Mouse (Mus musculus) spleen, adult 2 months (tissue): ENCODE data around the gene Kcnj2. TPM values are rescaled to one million over a fixed set of nuclear protein-coding genes. Genes with fewer than 3 reads are reported as not detected.

ENCODE experiments used
- DNase-seq, 2 experiments: peaks; one replicate each; pipeline versions ENCODE4 v3.0.0 to v3.0.0-alpha.2; 2012 to 2021; ENCODE audit warnings: low spot score in 2 of 2, low read depth in 1 of 2
- H3K27ac ChIP-seq: fragments of 200-500 bp; 2 replicates; pipeline ENCODE4 v1.5.1; 2012; ENCODE audit warnings: low read length, inconsistent platforms; ENCODE audit not compliant: insufficient read depth
- H3K27me3 ChIP-seq: fragments of 200-500 bp; 2 replicates; pipeline ENCODE4 v1.6.1; 2012; ENCODE audit warnings: mild to moderate bottlenecking, moderate library complexity, low read length, inconsistent platforms; ENCODE audit not compliant: control insufficient read depth, insufficient read depth
- H3K36me3 ChIP-seq: fragments of 200-500 bp; 2 replicates; pipeline ENCODE4 v1.6.1; 2012; ENCODE audit warnings: mild to moderate bottlenecking, low read length, inconsistent platforms; ENCODE audit not compliant: control insufficient read depth, insufficient read depth
- H3K4me1 ChIP-seq: fragments of 200-500 bp; 2 replicates; pipeline ENCODE4 v1.6.1; 2011; ENCODE audit warnings: inconsistent platforms; ENCODE audit not compliant: control insufficient read depth, insufficient read depth, insufficient read length
- H3K4me3 ChIP-seq: fragments of 200-500 bp; 2 replicates; pipeline ENCODE4 v1.5.1; 2011; ENCODE audit warnings: mild to moderate bottlenecking, inconsistent platforms; ENCODE audit not compliant: insufficient read depth, insufficient read length; ENCODE audit errors: extremely low read depth
- CTCF ChIP-seq: fragments of 200-500 bp; IDR thresholded peaks from 2 replicates; pipeline ENCODE4 v1.5.1; 2011; ENCODE audit warnings: mild to moderate bottlenecking, inconsistent platforms; ENCODE audit not compliant: insufficient read depth, insufficient read length, insufficient replicate concordance; ENCODE audit errors: extremely low read depth
- POLR2A ChIP-seq: fragments of 200-500 bp; IDR thresholded peaks from 2 replicates; pipeline ENCODE4 v1.6.1; 2011; ENCODE audit warnings: low read depth, low read length, inconsistent platforms
- WGBS: fragments of 180-500 bp; shearing (Covaris S2); methylation state at CpG from one replicate; pipeline ENCODE4 v1.1.7; 2018; 5-methylcytosine and 5-hydroxymethylcytosine counted together
- polyA plus RNA-seq: library from polyadenylated mRNA; depleted of rRNA; stranded (reverse); fragments of >200 nt; gene quantifications from 2 replicates; pipeline ENCODE4 v1.2.3, GENCODE M21; 2012

Gene Kcnj2
- polyA plus RNA-seq, 1 experiment, result 0.55 TPM

DNA sequence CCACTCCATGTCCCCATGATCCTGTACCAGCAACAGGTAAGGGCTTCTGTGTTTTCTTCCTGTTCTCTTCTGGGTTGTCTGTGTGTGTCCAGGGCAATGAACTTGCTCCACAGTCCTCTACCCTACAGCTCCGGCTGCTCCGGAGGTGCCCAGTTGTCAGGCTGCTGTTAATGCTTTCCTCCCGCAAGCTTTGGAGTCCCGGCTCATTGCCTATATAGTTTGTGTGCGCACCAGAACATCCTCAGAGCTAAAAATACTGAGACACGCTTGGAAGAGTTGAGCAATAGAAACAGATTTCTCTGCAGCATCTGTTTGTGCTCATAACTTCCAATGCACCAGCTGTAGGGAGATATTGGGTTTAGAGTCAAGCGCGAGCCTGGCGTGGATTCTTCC lies 331 bp downstream of the Kcnj2 start:
- TF ChIP-seq CTCF (no peak), POLR2A (no peak)
- WGBS, result 1% methylated on average over 9 of the region's 9 CpGs
- peaks cover 4% of the 10 kb centered on the region; the same call in 1 of the 2 replicates for H3K4me1 ChIP-seq
- H3K4me3 ChIP-seq, result peak overlapping the region; percentile 79
- no peaks in the 10 kb centered on the region for H3K27me3 ChIP-seq
- no peaks in the 10 kb centered on the region for H3K36me3 ChIP-seq
- no peak overlapping the region for H3K27ac ChIP-seq
- no peak for DNase-seq

DNA sequence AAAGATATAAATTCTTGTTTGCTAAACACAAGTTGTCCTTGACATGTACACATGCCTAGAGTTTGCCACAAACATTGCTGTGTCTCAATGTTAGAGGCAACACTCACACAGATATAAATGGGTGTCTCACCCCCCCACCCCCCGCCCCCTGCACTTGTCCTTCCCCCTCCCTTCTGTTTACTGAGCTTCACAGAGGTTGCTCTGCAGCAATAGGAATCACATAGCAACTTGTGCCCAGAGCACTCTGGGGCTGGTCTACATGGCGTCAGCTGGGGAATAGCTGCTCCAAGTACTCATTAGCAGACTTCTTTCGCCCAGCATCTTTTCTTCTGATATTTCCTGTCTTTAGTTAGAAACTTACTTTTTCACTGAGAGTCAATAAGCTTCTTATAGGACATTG lies 1.8 kb downstream of the Kcnj2 start:
- WGBS, result 87% methylated on average over 3 of the region's 3 CpGs
- H3K27me3 ChIP-seq, result no peaks in the 10 kb centered on the region
- no peak overlapping the region for H3K4me3 ChIP-seq
- no peak for DNase-seq
- no peak for TF ChIP-seq CTCF
- TF ChIP-seq POLR2A, result no peak
- no peak overlapping the region for H3K27ac ChIP-seq
- no peaks in the 10 kb centered on the region for H3K36me3 ChIP-seq
- peaks cover 4% of the 10 kb centered on the region; the same call in 1 of the 2 replicates for H3K4me1 ChIP-seq

DNA sequence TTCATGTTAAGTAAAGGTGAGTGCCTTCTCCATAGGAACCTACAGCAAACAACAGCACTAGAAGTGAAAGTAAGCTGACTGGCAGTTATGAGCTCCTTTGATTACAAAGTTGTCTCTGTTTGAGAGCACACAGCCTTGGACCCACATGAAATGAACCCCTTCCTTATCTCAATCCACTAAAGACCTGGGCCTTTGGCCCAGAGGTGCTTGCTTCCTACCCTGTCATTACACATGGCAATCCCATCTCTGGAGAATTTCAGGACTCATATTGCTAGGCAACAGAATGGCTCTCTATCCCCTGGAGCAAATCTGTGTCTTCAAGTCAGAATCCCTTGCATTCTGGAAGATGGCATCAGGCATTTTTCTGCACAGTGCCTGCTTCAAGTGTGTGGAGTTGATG lies 4.5 kb downstream of the Kcnj2 start:
- H3K36me3 ChIP-seq, result no peaks in the 10 kb centered on the region
- no peak overlapping the region for H3K27ac ChIP-seq
- H3K4me3 ChIP-seq, result no peak overlapping the region
- peaks cover 4% of the 10 kb centered on the region; the same call in 1 of the 2 replicates for H3K4me1 ChIP-seq
- H3K27me3 ChIP-seq, result no peaks in the 10 kb centered on the region
- TF ChIP-seq CTCF (no peak), POLR2A (no peak)
- DNase-seq, result no peak

DNA sequence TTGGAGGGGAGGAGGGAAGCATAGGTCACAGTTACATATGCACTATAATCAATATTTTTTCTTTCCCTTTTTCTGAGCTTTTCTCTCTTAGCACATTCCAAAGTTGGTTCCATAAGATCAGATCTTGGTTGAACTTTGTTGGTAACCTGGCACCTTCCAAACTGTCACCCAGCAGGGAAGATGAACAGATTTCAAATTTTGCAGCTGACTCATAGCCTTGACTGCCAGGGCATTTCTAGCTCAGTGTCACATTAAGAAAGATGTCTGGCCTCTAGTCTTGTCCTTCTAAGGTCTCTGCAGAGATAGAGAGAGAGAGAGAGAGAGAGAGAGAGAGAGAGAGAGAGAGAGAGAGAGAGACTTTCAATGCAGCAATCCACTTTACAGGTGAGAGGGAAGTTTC lies 8.2 kb downstream of the Kcnj2 start:
- H3K27ac ChIP-seq, result no peak overlapping the region
- DNase-seq, result no peak
- no peaks in the 10 kb centered on the region for H3K27me3 ChIP-seq
- H3K4me3 ChIP-seq, result no peak overlapping the region
- H3K36me3 ChIP-seq, result no peaks in the 10 kb centered on the region
- TF ChIP-seq CTCF (no peak), POLR2A (no peak)
- H3K4me1 ChIP-seq, result no peaks in the 10 kb centered on the region

DNA sequence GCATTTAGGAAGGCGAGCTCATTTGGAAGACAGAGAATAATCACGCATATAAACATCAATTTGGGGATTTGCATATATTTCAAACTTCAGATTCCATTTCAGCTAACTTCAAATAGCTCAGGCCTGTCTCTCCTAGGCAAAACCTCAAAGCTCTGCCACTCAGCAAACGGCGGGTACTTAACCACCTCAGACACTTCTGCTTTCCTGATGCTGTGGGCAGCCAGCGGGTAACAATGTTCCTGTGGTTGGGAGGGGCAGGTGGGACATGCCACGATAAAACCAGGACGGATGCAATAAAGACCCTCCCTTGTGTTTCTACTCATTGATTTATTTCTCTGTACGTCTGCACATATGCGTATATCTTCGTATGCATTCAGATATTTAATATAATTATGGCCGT lies 12.1 kb downstream of the Kcnj2 start:
- Histone ChIP-seq H3K27me3 (no peaks in the 10 kb centered on the region), H3K27ac (no peak overlapping the region), H3K4me3 (no peak overlapping the region), H3K4me1 (no peaks in the 10 kb centered on the region), H3K36me3 (no peaks in the 10 kb centered on the region)
- DNase-seq, result no peak
- TF ChIP-seq POLR2A (no peak), CTCF (no peak)
- WGBS, result 20% methylated on average over 11 of the region's 11 CpGs

DNA sequence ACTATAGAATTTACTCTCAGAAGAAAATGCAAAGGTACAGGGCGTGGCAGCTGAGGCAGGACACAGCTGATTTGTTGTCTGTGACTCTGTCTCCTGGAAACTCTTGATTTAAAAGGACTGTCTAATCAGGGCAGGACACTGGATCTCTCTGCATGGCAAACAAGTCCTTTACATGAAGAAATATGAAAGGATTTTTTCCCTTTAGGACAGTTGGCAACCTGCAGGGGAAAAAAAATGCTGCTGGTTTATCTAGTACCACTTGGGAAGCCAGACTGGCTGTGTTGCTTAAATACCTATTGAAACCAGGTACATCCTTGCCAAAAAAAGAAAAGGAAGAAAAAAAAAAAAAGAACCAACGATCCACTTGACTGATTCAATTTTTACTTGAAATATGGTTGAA lies 17.0 kb downstream of the Kcnj2 start:
- Histone ChIP-seq H3K36me3 (no peaks in the 10 kb centered on the region), H3K4me1 (no peaks in the 10 kb centered on the region), H3K27ac (no peak overlapping the region), H3K27me3 (no peaks in the 10 kb centered on the region), H3K4me3 (no peak overlapping the region)
- no peak for DNase-seq
- TF ChIP-seq CTCF, result no peak
- no peak for TF ChIP-seq POLR2A
- 63% methylated on average over 2 of the region's 2 CpGs for WGBS

DNA sequence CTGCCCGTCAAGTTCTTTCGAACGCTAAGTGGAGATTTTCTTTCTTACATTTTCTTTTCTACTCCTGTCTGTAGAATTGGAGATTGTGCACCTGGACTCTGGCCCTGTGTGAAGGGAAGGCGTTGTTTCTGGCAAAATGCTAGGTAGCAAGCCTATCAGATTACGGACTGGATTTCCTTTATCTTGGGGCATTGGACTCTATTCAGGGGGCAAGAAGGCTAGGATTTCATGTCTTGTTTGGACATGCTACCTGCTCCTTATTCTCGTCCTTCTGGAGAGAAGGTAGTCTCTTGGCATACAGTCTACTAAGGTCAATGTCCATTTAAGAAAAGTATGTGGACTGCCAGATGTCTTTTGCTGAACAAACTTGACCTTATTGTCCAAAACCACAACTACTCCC lies 21.0 kb downstream of the Kcnj2 start:
- Histone ChIP-seq H3K4me1 (no peaks in the 10 kb centered on the region; the same call in 1 of the 2 replicates), H3K27me3 (no peaks in the 10 kb centered on the region; the same call in 1 of the 2 replicates), H3K27ac (no peak overlapping the region), H3K36me3 (no peaks in the 10 kb centered on the region), H3K4me3 (no peak overlapping the region)
- WGBS, result 89% methylated on average over 6 of the region's 6 CpGs
- no peak for DNase-seq
- TF ChIP-seq CTCF, result no peak
- TF ChIP-seq POLR2A, result no peak
